Mouse (Mus musculus) kidney, adult 11 months (tissue): ENCODE data around the gene Mettl5.

Experiments used
- DNase-seq: peaks from one replicate; pipeline ENCODE4 v3.0.0; 2022

Gene Mettl5

GRCm38 (mm10) chr2:69851427-69852058 is 33.9 kb downstream of the Mettl5 start:
- DNase-seq = no peak

- no peak for DNase-seq
Measured at GRCm38 (mm10) chr2:69849215-69849614, 36.2 kb downstream of the Mettl5 start.

GRCm38 (mm10) chr2:69840261-69840660 is 45.2 kb downstream of the Mettl5 start:
- DNase-seq = no peak

DNA sequence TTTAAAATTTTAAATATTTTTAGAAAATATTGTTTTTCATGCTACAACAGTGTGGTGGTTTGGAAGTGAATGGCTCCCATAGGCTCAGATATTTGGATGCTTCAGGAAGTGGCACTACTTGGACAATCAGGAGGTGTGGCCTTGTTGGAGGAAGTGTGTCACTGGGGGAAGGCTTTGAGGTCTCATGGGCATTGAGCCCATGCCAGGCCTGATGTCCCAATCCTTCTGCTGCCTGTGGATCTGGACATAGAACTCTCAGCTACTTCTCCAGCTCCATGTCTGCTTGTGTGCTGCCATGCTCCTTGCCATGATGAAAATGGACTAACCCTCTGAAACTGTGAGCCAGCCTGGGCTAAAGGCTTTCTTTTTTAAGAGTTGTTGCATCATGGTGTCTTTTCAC is 46.7 kb downstream of the Mettl5 start:
- DNase-seq = no peak

GRCm38 (mm10) chr2:69837996-69838395 is 47.4 kb downstream of the Mettl5 start:
- no peak for DNase-seq

DNA sequence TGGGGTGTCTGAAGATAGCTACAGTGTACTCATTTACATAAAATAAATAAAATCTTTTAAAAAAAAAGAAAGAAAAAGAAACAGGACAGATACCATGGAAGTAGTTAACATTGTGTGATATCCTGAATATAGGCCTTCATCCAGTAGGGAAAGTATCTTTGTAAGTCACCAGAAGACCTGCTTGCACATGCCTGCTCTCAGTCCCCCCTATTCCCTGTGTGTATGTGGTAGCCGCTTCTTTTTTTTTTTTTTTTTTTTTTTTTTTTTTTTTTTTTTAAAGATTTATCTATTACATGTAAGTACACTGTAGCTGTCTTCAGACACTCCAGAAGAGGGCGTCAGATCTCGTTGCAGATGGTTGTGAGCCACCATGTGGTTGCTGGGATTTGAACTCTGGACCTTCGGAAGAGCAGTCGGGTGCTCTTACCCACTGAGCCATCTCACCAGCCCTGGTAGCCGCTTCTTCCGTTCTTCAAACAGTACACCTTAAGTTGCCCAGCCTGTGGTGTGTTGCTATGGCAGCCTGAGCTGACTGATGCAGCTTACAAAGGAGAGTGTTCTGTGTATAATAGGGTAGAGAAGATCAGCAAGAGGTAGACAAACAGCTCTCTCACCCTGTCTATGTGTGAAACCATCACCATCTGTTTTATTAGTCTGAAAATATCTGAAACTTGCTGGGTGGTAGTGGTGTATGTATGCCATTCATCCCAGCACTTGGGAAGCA is 48.0 kb downstream of the Mettl5 start:
- DNase-seq = no peak

DNA sequence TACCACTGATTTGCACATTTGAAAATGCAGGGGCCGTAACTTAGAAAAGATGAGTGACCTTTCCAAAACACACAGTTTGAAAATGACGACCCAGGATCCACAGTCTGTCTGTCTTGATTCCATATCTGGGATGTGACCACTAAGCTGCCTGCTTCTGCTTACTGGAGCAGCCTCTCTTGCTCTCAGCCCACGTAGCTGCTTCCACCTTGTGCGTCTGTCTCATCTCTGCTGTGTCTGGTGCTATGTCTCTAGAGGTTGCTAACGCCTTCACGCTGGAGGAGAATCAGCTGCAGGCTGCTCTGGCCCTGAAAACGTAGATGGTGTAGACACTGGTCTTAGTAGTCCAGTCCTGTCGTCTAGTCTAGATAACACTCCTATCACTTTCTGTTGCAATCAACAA is 55.3 kb downstream of the Mettl5 start:
- DNase-seq = no peak

- no peak for DNase-seq
Measured at GRCm38 (mm10) chr2:69829680-69830079, 55.7 kb downstream of the Mettl5 start.

DNA sequence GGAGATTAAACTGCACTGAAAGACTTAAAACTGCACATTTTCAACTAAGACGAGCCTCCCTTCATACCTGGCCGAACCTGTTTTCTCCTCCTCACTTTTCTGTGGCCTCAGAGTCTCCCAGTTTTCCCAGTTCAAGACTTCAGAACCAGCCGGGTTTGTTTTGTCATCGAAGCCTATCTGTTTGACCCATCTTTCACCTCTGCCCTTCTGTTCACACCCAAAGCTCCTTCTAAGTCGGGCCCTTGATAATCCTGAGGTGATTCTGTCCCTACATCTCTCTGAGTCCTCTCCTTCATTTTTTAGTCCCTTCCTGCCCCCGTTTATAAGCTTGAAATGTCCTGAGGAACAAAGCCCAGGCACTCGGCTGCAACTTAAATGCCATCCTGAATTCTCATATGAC is 57.4 kb downstream of the Mettl5 start:
- DNase-seq = no peak

DNA sequence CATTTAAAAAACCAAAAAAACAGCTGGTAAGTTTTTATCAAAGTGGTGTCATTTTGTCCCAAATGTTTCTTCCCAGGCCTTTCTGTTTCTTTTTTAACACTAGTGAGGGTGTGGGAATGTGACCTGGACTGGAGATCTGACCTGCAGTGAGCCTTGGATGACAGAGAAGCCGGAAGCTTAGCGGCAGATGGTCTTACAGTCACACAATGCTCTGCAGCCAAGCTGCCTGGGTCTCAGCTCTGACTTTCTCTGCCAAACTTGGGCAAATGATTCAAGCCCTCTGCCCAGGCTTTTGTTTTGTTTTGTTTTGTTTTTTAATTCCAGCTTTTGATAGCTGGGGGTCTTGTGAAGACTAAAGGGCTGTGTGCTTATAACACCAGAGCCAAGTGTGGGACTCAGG is 59.0 kb downstream of the Mettl5 start:
- DNase-seq = no peak

- no peak for DNase-seq
Measured at GRCm38 (mm10) chr2:69825898-69826297, 59.5 kb downstream of the Mettl5 start.

DNA sequence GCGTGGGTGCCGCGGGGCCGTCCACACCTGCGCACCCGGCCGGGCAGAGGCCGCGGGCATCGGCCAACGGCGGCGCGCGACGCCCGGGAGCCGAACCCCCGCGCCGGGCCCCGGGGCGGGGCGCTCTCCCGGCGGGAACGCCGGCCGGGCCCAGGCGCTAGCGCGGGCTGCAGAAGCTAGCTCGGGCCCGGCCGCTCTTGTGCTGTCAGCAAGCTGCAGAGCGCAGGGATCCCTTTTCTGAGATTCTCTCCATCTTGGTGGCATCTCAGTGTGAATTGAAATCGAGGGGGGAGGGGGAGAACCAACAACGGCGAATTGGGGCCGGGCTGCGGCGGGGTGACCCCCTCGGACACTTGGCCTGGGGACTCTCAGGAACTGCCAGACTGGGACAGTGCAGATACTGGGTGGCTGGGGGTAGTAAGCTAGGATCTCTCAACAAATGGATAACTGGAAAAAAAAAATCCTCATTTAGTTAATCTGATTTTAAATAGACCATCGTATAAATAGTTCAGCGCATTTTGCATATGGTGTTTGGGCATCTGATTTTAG is 62.2 kb downstream of the Mettl5 start:
- no peak for DNase-seq

DNA sequence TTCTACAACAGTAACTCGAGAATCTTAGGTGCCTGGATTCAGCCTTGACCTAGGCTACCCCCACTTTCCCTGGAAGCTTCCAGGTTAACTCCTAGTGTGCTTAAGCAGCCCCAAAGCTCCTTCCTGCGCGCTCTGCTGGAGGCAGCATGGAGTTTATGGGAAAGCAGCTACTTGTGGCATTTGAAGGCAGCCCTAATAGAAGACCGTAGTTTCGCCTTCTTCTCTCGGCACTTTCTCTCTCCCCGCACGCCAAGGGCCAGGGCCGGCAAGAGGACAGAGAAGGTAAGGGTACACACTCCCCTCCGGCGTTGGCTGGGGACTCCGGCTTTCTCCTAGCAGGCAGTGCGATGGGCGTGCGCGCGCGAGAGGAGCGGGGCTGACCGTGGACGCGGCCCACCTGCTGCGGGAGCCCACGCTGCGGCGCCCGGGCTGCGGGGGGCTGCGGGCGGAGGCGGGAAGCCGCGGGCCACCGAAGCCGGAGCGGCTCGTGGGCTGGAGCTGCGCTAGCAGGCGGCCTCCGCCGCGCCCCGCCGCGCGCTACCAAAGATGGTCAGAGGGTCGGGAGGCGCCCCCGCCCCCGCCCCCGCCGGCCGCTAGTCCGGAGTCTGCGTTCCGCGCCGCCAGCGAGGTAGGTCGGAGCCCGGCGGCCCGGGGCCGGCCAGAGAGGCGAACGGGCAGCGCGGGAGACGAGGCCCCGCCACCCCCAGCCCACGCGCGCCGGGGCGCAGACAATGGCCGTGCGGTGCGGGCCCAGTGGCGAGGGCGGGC is 62.9 kb downstream of the Mettl5 start:
- DNase-seq = no peak

GRCm38 (mm10) chr2:69821711-69822110 is 63.7 kb downstream of the Mettl5 start, which contains the start of gene Klhl23:
Klhl23 (plus strand) TSS chr2:69821944.
- no peak for DNase-seq
